Mouse (Mus musculus): ENCODE data around the gene Als2cl.

- TF ChIP-seq CTCF (IDR thresholded peaks at IDR 0.05; ENCODE audit: low read depth) (no peak), EP300 (IDR thresholded peaks at IDR 0.05; ENCODE audit: low read depth) (no peak)
Observed at GRCm38 (mm10) chr9:110946548-110947044, 66.9 kb downstream of the Als2cl start.
